Mouse (Mus musculus) thymus, postnatal 0 days (tissue): Measurements from ENCODE around the gene Pla2g4a. TPM values are rescaled to one million over a fixed set of nuclear protein-coding genes. Genes with fewer than 3 reads are reported as not detected.
A peak's percentile ranks its signal among the peaks of the same experiment; 100 is the strongest.

Experiments used
- DNase-seq: peaks from one replicate; pipeline ENCODE4 v3.0.0-alpha.2; 2015; ENCODE audit warnings: low spot score
- polyA plus RNA-seq: library from polyadenylated mRNA; unstranded; fragments of >200 nt; fragmentation: Nextera tagmentation; extraction: Ambion mirVana; gene quantifications from 2 replicates; pipeline ENCODE4 v1.2.1, GENCODE M21; 2015

The Pla2g4a gene
- 9.9 and 10.0 TPM in 2 replicates for polyA plus RNA-seq

DNA sequence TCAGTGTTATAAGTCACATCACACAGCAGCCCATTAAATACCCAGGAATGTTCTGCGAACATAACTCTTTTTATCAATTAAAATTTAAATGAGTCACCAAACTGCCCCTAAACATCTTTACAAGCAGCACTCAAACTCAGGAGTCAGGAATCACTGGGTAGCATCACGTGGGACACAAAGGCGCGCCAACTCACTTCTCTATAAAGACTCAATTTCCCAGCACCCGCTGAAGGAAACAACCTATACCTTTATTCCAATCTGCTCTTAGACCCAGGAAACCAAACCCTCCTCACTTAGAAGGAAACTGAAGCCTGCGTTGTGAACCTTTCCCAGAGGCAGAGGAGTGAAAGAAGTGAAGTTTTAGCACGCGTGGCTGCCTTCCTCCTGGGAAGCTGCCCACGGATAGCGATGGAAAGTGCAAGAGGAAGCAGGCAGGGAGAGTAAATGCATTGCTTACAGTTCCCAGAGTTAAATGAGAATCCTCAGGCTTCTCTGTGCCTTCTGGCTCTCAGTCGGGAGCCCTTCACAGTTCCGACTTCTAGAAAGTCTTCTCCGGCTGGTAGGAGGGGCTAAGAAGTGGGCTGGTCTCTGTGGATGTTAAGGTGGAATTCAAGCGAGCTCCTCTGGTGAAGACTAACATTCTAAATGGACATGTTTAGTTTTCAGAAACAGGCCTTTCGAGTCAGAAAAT, at the start of gene Pla2g4a:
Gene Pla2g4a (minus strand): TSS at position 557 of the 691 bp plus-strand sequence.
- DNase-seq: peak; percentile 38

DNA sequence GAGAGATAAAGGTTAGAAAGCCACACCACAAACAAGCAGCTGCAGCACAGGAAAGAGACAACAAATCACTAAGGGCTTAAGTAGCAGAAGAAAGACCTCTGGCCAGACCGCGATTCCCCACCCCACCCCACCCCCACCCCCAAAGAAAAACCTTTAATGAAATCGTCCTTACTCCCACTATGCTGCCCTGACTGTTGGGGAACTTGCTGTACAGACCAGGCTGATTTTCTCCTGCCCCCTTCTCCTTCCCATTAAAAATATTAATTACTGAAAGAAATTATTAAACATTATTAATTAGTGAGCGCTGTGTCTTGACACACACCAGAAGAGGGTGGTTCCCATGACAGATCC, 49.5 kb upstream of the Pla2g4a start:
- DNase-seq: no peak

DNA sequence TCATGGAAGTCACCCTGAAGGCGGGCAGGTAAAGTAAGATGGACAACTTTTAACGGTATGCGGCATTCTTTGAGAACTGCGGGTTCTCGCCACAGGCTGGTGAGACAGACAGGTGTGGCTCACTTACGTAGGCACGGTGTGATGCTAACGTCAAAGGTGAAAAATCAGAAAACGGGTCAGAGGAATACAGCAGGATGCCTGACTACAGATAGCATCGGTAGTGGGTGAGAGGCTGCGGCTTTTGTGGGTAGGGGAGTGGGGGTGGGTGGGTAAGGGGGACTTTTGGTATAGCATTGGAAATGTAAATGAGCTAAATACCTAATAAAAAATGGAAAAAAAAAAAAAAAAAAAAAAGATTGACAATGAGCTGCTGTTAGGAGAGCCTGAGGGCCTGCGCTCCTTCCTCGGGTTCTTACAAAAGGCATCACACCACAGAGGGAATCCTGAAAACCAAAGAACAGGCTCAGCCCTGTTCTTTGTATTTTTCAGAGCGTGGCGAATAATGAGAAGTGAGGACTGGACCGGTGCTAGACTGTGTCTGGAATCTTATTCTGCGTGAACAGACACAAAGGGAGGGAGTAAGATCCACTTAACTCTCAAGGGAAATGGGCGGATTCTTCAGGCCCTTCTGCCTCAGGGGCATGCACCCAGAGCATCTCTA, 49.0 kb upstream of the Pla2g4a start:
- DNase-seq: no peak

DNA sequence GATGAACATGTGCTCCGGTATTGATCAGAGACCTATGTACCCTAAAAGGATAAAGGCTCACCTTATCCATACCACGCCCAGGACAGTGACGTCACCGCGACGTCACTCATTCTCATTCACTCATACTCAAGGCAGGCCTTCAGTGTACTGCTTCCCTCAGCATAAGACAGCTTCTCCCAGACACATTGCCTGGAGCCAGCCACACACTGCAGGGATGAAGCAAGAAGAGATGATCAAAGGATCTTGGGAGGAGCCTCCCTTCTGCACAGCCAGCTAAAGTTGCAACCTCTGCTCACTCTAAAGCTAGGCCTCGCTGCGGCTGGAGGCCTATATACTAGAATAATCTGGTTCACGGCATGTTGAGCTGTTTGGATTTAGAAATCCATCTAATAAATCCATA, 48.0 kb upstream of the Pla2g4a start:
- no peak for DNase-seq

DNA sequence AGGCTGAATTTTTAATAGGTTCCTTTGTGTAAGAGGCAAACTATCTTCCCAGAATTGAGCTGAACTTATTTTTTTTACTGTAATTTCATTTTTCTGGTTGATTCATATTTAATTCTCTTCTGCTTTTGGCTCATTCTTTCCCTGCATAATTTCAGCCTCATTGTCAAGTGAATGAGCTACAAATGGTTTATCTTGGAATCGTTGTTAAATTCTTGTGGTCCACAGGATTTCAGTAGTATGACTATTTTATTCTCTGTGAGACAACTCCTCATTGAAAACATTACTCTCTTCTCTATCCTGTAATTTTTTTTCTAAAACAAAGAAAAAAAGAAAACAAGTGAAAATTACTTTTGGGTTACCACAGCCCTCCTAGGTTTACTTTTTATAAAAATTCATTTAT, 14.5 kb upstream of the Pla2g4a start:
- DNase-seq: no peak

DNA sequence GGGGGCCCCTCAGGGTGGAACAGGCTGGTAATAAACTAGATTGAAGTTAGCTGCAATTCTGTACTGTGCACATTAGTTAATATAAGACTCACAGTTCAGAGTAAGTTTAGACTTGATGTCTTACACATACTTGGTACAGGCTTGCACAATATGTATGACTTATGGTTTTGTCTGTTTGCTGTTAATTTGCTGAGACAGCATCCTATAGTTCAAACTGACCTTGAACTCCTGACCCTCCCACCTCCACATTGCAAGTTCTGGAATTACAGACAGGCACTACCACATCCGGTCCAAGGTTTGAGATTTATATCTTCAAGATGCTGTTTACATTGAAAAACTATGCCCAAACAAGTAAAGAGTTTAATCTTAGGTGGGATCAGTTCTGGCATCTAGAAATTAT, 4.7 kb upstream of the Pla2g4a start:
- DNase-seq: no peak

DNA sequence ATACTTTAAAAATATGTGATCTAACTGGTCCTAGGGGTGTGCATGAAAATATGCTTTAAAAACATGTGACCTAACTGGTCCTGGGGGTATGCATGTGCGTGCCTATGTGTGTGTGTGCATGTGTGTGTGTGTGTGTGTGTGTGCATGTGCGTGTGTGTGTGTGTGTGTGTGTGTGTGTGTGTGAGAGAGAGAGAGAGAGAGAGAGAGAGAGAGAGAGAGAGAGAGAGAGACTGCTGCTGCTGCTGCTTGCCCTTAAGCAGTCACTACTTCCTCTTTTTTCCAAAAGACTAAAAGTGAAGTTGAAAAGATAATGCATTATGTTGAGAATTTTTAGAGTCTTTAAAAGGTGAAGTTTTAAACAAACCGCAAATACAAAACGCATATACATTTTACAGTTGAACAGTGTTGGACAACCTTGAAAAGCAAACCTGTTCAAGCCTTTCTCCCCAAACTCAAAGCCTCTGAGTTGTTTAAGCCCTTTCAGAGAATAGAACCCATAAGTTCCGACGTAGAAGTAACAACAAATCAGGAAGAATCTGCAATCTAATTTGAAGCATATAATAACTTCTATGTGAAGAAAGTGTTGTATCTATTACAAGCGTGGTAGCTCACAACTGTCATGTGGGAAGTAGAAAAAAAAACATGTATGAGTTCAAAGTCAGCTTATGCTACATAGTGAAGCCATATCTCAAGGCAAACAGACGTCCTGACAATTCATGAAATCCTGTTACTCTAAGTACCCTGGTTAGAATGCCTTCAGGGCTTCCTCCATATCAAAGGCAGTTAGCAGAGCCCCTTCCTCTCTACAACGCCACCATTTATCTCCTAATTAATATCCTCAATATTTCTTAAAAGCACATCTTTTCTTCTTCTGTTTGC, 574 bp upstream of the Pla2g4a start:
- DNase-seq: no peak

DNA sequence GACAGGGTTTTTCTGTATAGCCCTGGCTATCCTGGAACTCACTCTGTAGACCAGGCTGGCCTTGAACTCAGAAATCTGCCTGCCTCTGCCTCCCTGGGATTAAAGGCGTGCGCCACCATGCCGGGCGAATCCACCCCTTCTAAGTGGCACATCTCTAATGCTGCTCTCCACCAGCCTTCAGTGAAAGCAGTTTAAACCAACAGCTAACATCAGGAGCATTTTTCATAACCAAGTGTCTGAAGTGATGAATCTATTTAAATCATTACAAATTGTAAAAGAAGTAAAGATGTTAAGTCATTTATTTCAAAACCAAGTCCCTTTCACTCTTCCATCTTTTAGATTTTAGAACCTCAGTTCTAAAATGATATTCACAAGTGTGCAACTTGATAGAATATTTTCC, 839 bp downstream of the Pla2g4a start:
- no peak for DNase-seq

DNA sequence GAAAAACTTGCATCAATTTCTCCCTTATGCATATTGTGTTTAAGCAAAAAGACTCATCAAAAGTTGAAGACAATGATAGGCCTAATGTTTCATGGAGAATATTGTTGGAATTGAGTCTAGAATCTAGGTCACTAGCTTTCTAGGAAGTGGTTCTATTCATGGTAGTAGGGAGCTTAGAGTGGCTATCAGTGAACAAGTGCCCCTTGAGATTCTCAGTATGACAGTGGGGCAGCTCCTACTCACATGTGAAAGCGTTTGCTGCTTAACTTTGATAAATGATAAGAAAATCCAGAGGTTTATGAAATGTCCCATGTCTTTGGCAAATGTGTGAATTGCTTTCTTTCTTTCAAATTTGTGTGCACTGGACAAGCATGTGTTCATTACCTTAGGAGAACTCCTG, 2.0 kb downstream of the Pla2g4a start:
- no peak for DNase-seq

DNA sequence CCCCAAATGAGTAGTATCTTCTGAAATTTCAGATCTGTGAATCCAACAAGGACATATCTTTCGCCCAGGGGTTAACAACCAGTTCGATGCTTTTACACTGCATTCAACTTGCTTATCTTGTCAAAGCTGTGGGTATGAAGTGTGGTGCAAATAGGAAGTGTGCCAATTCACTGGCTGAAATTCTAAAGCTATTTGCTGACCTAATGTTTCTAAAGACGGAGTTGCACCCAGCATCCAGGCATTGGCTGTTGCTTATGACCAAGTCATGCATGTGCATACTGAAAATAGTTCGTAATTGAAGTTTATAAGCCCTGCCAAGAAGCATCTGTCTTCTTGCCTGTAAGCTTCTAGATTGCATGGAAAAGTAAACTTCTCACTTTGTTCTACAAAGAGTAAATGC, 5.6 kb downstream of the Pla2g4a start:
- no peak for DNase-seq

DNA sequence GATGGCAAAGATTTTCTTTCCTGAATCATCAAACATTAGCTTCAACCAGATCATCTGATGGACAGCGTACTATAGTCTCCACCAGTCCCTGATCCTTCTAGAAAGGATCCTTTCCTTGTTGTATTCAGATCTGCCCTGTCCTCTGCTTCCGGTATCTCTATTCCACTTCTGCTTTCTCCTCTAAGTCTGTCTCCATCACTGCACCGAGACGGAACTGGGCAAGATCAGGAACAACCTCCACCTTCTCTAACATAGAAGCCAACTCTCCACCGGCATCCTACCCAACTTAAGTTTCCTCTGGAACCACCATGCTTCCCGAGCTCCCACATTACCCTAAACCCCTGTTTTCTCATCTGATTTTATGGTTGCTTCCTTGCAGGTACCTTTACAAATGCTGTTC, 7.1 kb downstream of the Pla2g4a start:
- no peak for DNase-seq

DNA sequence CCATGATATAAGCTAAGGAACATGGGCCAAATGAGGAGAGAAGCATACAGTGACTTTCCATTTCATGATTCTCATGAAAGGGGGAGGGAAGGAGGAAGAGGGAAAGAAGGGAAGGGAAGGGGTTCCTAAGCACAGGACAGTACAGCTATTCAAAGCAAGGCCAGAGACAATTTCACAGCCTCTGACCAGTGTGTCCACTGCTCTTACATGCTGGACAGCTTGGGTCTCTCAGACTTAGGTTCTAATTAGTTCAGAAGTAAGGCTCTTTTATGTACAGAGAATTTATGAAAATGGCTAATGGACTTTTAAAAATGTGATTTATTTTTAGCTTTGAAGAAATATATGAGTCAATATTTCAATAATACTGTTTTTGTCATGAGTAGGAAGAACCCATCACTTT, 9.0 kb downstream of the Pla2g4a start:
- DNase-seq: no peak

DNA sequence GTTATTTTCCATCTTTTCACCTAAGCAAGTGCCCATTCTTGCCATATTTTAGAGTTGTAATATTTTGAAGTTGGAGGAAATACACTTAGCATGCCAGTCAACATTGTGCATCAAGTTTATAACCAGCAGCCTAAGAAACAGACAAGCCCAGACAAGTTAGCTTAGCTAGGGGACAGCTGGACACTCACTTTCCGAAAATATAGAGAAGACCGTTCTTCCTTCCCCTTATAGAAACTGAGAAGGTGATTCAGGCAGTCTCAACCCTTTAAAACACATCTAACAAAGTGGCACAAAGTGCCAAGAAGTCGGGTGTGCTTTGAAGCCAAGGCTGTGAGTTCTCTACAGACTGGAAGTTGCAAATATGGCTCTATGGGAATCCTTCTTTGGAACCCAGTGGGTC, 10.4 kb downstream of the Pla2g4a start:
- no peak for DNase-seq

DNA sequence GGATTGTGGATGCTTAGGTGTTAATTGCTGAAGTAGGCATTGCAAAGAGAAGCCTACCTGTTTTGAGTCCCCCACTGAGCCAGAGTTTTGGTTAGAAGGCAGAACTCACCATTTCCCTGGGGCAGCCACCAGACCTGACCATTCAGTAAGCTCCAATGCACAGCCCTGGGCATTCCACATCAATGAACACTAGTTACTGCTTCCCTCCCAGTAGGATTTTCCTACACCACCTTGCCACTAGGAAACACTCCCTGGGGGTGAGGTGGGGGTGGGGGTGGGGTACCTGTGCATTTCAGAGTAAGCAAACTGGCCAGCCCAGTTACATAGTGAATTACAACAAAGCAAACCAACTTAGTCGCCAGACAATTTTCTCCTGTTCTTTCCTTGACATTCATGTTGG, 10.8 kb downstream of the Pla2g4a start:
- no peak for DNase-seq

DNA sequence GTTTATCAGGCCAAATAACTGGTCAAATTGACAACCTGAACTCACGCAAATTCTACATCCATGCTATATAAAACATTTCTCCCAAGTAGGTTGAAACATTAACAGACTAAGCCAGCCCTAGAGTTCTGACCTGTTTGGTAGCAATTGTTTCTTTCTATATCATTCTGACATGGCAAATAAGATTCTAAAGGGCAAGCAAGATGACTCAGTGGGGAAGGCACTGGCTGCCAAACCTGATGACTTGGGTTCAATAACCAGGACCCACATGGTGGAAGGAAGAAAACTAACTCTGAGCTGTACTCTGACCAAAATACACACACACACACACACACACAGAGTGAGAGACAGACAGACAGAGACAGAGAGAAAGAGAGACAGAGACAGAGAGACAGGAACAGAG, 11.8 kb downstream of the Pla2g4a start:
- DNase-seq: no peak

DNA sequence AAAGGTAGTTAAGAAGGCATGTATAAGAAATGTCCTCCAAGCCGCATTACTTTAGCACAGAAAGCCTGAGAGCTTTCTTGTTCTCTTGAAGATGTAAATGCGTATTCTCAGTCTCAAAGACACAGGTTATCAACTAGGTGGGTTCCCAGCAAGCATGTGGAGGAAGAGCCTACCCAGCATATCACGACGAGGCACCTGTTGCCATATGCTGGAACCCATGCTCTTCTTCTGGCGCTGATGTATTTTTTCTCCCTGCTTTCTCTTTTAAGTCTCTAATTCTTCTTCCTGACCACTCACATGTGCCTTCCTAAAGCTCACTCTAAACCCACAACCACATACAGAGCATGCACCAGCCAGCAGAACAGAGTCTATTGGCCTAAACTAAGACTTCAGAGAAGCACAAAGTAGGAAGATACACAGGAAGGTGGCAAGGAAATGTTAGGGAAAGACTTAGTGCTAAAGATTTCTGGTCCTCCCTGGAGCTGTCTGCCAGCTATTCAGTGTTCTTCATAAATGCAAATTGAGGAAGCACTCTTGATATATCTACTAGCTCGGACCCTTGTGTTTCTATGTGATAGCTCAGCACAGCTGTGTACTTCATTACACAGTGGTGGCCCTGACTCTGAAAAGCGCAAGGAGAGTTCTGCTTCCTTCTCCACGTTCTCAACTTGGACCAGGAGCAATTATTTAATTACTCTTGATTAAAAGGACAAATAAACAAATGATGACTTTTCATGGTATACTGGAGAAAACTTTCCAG, 12.8 kb downstream of the Pla2g4a start:
- DNase-seq: no peak

DNA sequence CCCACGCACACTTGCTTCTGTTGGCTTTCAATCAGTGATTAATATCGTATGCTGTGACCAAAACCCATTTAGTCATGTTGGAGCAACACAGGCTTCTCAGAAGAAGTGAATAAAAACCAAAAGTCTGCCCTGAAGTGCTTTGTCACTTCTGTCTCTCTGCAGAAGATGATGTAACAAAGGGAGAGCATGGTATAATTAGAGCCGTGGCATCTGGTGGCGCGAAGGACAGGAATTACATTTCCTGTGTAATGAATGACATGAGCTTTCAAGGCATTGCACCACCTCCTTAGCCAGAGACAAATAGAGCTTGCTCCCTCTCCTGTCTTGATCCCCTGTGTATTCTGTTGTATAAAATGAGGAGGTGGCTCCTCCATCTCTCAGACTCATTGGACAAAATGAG, 14.1 kb downstream of the Pla2g4a start:
- DNase-seq: no peak

DNA sequence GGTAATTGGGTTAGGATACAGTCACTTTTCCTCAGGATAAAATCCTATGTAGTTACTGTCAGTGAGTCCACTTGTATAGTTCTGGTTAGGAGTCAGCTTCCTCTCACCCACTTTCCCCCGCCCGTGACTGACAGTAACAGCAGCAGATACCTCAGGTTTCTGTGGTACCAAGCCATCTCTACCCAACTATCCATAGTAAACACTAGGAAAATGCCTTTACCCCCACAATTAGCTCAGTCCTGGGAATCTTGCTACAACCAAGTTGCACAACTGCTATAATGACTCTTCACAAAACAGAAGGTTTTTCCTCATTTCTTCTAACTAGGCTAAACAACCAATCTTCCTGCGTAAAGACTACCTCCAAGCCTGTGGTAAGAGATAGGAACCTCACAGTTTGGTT, 14.7 kb downstream of the Pla2g4a start:
- no peak for DNase-seq

DNA sequence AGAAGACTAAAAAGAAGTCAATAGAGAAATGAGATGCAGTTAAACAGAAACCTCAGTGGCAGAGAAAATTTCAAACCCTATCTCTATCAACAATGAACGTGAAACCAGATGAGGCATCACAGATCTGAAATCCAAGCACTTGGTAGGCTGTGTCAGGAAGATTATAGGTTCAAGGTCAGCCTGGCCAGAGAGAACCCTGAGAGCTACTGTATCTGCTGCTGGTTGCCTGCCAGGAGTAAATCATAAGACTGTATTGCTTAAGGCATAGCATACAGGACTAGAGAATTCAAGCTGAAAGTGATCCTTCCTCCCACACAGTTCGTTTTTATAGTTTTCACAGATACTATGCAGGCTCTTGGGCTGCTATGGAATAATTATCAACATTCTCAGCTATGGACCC, 17.5 kb downstream of the Pla2g4a start:
- DNase-seq: no peak

DNA sequence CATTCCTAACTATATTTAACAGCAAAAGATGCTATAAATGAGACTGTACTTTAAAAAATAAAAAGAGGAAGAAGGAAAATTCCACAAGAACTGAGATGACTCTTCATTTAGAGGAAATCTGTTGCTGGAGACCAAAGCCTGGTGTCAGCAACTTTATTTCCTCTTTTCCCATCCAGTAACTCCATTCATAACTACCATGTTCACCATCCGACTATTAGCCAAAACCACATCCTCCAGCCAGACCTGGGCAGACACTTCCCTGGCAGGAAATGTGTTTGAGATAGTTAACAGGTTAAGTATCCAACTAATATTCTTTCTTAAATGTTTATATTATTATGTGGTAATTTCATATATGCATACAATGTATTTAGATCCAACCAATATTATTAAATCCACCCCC, 20.8 kb downstream of the Pla2g4a start:
- DNase-seq: no peak

DNA sequence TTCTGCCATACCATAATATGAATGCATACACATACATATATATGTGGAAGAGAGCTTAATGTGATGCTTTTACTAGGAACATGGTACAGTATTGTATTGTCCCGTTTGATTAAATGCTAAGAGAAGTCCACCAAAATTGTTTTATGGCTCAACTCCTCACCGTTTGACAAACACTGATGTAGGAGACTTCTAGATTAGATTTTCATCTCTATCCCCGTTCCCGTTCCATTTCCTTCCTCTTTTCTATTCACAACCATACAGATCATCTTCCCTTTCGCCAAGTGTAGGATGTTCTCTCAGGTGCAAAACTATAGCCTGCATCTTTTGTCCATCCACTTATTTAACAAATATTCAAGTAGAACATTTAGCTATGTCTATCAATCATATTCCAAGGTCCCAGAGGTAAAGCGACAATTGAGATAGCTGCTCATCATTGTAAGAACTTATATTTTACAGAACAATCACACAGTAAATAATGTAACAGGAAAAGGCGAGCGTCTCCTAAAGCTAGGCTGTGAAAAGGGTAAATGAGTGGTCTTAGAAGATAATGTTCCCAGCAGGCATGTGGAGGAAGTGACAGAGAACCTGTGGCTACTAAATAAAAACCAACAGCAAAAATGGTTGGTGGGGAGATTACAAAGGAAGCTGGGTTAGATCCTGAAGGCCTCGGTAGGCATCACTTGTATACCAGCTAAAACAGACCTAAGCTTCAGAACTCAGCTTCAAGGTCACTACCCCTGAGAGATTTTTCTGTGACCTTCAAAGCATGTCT, 21.6 kb downstream of the Pla2g4a start:
- no peak for DNase-seq
